Mouse (Mus musculus): ENCODE data around the gene Defb15.
"Not testable (repeated sequence)": the region's sequence is repeated elsewhere in the genome, so short reads cannot be mapped to it uniquely, and the experiment has no call there.

Gene Defb15

DNA sequence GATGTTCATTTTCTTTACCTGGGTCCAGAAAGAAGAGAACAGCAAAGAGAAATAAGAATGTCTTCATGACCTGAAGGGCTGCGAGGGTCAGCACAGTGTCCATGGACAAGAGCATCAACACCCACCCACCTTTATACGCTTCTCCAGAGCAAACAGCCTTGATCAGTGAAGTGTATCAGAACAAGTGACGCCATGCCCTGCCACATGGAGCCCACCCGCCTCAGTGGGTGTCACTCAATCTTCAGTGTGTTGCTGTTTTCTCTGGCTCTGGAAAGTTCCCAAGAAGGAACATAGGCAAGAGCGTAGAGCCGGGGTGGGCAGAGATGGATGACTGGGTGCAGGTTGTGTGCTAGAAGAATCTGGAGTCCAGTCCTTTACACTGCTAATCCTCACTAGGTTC lies at the start of gene Defb15:
Defb15 (minus strand) TSS at position 101 of the 400 bp plus-strand sequence.
- no peak for DNase-seq (ENCODE audit: extremely low read depth, insufficient read length, low spot score)

DNA sequence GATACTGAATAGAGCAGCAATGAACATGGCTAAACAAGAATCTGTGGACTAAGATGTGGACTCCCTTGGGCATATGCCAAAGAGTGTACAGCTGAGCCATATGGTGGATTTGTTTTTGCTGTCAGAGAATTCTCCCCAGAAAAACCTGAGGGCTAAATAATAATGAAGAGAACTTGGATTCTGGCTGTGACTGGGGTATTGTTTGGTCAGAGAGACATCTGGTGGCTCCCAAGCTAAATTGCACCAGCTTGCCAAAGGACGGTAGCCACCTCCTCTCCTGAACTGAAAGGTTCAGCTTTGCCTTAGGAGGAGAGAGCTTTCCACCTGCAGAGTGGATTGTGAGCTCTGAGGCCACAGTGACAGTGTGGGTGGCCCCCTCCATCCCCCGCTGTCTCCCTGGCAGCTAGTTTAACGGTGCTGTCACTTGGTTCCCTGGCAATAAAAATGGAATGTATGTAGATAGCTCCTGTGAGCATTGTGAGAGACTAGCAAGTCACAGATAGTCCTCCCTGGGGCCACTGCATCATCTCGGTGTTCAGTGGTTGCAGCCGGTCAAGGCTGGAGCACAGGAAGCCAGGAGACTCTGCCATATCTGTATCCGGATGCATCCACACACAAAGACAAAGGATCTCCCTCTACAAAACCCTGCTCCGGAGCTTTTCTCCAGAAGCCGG lies 49.3 kb upstream of the Defb15 start:
- DNase-seq (ENCODE audit: extremely low read depth, insufficient read length, low spot score): no peak

DNA sequence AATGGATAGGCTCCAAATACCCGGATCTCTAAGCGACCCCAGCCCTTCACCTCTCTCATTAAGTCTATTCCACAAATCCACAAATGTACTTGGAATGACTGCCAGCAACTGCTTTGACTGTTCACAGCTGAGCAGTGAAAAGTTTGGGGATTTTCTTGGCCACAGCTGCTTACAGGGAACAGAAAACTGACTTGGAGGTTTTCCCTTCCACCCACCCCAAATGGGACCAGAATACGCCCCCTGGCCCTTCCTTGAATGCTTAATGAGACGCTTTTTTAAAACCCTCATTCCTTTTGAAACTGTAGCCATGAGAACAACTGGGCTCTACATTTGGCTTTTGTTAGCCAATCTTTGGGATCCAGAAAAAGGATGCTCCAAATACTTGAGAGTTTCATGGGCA lies 45.7 kb upstream of the Defb15 start:
- DNase-seq (ENCODE audit: extremely low read depth, insufficient read length, low spot score): no peak

DNA sequence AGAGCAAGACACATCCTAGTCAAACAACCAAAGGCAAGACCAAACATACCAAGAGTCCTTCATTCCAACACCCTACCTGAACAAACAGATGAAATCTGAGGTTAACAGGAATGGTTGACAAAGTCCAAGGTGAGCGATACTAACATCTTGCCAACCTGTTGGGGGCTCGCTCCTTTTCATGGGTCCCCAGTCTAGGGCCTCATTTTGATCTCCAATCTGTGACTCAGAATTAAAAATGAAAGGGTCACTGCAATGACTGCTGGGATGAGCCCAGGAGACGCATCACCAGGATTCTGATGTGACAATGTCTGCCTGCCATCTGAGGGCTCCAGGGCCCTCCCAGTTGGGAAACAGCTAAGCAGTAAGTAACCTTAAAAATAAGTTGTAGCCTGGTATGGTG lies 37.0 kb upstream of the Defb15 start, which contains the start of gene Ccdc70:
Ccdc70 (plus strand) TSS at position 301 of the 400 bp plus-strand sequence.
- no peak for DNase-seq (ENCODE audit: extremely low read depth, insufficient read length, low spot score)

DNA sequence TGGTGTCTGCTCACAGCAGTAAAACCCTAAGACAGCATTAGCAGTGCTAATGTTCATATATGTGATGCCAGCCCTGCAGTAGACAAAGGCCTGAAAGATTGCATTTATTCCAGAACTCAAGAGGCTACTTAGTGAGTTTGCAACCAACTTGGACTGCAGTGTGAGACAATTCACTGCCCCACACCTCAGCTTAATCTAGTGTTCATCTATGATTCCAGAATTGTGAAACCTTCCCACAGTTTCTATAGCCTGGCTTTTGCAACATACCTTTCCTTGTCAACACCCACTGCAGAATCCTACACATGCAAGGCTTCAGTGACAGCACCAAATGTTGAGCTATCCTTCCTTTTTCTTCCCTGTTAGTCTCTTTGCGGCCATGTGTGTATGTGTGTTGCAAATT lies 34.1 kb upstream of the Defb15 start:
- DNase-seq (ENCODE audit: extremely low read depth, insufficient read length, low spot score): no peak

DNA sequence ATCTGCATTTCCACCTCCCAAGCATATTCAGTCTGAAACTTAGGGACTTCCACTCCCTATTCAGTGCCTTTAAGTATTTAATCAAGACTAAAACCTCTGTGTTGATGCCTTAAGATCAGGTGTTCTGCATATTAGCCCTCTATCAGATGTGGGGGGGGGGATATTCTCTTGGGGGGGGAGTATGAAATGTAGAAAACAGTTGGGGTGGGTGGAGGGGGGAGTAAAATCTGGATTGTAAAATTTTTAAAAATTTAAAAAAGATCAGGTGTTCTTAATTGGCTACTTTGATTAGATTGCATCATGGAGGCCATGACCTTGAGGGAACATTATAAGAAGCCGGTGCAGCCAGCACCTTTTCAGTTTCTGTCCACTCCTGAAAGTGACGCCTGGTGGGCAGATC lies 25.9 kb upstream of the Defb15 start, which contains the start of gene Fam90a1a:
Fam90a1a (plus strand) TSS at position 301 of the 400 bp plus-strand sequence.
- DNase-seq (ENCODE audit: extremely low read depth, insufficient read length, low spot score): no peak

DNA sequence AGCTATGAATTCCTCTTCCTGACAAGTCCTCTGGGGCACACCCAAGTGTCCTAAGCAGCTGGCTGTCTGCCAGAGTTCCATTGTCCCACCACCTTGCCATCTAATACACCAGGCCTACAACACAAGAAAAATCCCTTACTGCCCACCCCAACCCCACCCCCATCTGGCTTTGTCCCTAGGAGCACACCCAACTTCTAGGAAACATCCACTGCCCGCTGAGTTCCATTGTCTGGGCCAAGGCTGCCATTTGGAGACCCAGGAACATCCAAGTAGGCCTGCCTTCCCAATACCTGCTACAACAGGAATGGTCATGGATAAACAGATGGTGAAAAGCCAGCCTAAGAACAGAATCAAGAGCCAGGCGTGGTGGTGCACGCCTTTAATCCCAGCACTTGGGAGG lies 23.8 kb upstream of the Defb15 start:
- no peak for DNase-seq (ENCODE audit: extremely low read depth, insufficient read length, low spot score)

DNA sequence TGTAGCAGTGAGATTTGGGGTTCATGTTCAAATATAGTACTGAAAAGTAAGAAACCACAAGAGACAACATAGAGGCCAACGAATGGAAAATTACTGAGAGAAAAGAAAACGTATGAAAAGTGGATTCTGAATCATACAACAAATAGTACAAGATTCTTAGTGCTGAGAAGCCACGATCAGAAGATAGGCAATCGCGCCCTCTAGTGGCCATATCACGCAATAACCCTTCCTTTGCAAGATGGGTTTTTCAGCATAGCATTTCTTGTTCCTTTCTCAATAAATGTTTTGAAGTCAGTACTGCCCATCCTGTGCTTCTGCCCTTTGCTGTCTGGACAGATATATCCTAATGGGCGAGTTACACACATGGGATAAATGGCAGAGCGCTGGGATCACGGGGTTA lies 22.8 kb upstream of the Defb15 start:
- DNase-seq (ENCODE audit: extremely low read depth, insufficient read length, low spot score): peak; percentile 11

DNA sequence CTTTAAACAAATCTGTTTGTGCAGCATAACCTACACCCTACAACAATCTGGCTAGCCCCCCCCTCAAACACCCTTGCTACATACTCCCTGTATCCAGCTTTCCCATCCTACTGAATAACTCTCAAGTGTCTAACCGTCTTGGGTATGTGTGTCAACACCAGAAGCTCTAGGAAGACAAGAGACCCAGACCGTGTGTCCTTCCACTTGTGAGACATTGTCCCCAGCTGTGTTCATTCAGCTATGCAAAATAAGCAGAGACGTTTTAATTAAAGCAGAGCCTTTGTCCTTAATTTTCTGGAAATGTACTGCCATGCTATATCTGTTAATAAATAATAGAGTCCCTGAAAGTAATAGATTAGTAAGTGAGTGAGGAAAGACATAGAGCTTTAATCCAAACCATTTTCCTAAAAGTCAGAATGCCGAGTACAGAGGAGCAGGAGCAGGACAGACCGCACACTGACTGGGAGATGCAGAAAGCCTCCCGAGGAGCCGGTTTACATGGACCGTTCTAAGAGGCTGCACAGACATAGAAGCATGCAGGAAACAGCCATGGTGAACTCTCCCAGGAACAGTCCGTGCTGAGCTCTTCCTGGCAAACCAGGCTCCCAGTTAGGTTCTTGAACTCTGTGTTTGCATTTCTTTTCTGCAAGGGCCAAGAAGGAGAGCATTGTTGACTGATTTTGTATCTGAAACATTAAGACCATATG lies 15.0 kb upstream of the Defb15 start:
- DNase-seq (ENCODE audit: extremely low read depth, insufficient read length, low spot score): no peak

DNA sequence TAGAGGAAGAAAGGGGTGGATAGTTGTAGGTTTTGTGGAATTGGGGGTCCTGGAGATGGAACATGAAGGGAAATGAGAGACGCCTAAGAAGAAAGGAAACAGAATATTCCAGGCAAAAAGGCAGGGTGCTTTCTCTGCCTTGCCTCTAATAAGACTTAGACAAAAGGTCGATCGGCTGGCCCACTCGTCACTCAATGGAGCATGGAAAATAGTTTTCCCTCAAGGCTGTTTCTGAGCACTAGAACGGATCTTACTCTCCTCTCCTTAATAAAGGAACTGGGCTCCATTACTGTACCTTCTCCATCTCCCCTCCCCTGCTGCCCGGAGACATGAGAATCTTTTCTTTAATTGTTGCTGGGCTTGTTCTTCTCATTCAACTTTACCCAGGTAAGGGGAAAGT lies 14.0 kb upstream of the Defb15 start, which contains the start of gene Defb13:
Defb13 (plus strand) TSS at position 301 of the 400 bp plus-strand sequence.
- DNase-seq (ENCODE audit: extremely low read depth, insufficient read length, low spot score): no peak

DNA sequence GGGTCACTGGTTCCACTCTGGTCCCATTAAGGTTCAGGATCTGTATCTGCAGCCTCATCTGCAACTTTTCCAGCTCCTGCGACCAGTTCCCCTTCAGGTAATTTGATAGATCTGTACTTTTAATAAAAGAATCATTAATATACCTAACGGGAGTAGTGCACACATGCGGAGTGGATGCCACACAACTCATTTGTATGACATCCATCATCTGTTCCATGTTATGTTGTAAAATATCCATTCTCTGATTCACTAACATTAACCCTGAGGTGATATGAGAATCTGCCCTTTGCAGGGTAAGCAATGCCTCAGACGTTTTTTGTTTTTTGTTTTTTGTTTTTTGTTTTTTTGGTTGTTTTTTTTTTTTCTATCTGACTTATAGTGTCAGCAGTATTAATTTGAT lies 5.5 kb upstream of the Defb15 start, which contains the start of gene Defb35:
Defb35 (plus strand) TSS at position 301 of the 400 bp plus-strand sequence.
- DNase-seq (ENCODE audit: extremely low read depth, insufficient read length, low spot score): not testable (repeated sequence)

DNA sequence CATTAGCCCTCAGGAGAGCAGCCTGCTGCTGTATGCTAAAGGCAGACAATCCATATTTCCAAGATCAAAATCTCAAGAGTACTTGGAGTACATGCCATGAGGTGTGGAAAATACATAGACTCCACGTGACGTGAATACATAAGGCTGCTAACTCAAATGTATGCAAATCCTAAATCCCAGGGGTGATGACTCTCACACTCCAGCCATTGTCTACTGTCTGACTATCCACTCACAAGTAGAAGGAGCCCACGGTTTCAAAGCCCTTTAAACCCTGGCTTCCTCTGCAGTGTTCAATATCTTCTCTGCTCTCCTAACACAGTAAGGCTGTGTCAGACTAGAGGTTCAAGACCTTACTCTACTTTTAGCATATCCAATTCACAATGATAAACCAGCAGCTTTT lies 1.8 kb downstream of the Defb15 start:
- not testable (repeated sequence) for DNase-seq (ENCODE audit: extremely low read depth, insufficient read length, low spot score)

DNA sequence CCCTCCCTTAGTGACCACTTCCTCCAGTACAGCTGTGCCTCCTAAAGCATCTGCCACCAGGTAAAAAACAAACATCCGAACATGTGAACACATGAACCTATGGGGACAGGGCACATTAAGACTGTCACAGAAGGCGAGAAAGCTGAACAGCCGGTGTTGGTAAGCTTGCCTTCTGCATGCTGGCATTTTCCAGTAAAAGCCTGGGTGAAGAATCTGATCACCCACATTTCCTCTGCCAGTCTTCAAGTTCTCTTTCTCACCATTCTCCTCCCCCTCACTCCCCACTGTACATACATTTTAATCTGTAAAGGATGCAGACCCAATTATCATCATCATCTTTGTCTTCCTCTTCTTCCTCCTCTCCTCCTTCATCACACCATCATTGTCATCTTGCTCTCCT lies 16.9 kb downstream of the Defb15 start:
- DNase-seq (ENCODE audit: extremely low read depth, insufficient read length, low spot score): no peak

DNA sequence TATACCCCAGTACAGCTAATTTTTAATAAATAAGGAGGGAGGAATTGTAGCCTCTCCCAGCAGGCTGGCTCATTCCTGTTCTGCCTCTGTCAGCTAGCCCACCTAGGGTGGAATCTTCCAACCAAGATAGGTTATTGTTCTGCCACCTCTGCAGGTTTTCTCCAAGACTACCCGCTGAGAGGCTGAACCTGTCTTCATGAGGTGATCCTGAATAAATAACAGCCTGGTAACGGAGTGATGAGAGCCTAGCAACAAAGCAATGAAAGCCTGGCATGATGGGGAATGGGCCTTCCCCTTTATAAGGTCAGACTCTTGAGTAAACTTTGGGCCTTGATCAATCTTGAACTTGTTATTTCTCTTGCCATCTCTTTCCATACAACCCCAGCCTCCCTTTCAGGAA lies 20.0 kb downstream of the Defb15 start:
- no peak for DNase-seq (ENCODE audit: extremely low read depth, insufficient read length, low spot score)

DNA sequence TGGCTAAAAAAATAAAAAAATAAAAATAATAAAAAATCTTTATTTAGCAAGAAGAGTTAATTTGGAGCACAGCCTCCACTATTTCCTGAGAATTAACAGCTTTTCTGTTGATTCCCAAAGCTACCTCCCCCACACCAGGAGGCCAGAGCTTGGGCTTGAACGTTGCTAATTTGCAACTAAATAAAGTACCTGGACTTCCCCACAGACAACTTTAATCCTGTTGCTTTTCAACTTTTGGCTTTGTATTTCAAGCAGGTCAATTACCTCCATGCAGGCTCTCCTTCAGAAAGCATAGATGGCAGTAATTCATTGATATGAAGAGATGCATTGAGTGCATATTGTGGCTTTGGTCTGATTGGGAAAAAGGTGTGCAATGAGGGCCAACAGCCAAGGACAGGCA lies 20.6 kb downstream of the Defb15 start:
- no peak for DNase-seq (ENCODE audit: extremely low read depth, insufficient read length, low spot score)

DNA sequence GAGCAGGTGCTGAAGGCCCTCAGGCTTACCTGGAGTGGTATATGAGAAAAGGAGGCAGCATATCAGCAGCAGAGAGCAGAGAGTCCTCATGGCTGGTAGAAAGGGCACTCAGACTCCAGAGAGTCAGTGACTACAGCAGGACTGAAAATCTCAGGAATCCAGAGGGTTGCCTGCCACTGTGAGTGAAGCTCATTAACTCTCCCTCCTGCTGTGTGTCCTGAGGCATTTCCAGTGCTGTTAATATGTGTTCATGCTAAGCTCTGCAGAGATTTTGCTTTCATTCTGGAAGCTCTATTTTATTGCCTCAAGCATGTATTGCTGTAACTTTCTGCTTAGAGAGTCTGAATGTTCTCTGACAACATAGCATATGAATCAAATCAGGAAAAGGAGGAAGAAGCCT lies 26.2 kb downstream of the Defb15 start, which contains the start of gene Defb11:
Defb11 (minus strand) TSS at position 123 of the 400 bp plus-strand sequence.
- not testable (repeated sequence) for DNase-seq (ENCODE audit: extremely low read depth, insufficient read length, low spot score)

DNA sequence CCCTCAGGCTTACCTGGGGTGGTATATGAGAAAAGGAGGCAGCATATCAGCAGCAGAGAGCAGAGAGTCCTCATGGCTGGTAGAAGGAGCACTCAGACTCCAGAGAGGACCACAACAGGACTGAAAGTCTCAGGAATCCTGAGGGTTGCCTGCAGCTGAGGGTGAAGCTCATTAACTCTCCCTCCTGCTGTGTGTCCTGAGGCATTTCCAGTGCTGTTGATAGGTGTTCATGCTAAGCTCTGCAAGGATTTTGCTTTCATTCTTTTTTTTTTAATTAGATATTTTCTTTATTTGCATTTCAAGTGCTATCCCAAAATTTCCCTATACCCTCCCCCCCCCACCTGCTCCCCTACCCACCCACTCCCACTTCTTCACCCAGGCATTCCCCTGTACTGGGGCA lies 47.2 kb downstream of the Defb15 start, which contains the start of gene Defb9:
Defb9 (minus strand) TSS at position 101 of the 400 bp plus-strand sequence.
- DNase-seq (ENCODE audit: extremely low read depth, insufficient read length, low spot score): not testable (repeated sequence)
